Mouse (Mus musculus): ENCODE results near the gene Cobl. TPM values are rescaled to one million over a fixed set of nuclear protein-coding genes. Genes with fewer than 3 reads are reported as not detected.

Cobl gene
- total and polyA plus RNA-seq, 2 experiments from 2014 or later, result 20.5 to 42.5 TPM

- no peak for DNase-seq (ENCODE audit: low spot score)
- H3K4me1 ChIP-seq (ENCODE audit: control insufficient read depth, insufficient read depth), result no peaks in the 10 kb centered on the region
Measured at GRCm38 (mm10) chr11:12199441-12199840, 265.3 kb downstream of the Cobl start.

GRCm38 (mm10) chr11:12198700-12199349 lies 265.9 kb downstream of the Cobl start:
- Histone ChIP-seq H3K27me3 (ENCODE audit: control insufficient read depth, insufficient read depth, low read length) (no peaks in the 10 kb centered on the region), H3K4me2 (ENCODE audit: low read depth, low read length) (no peak overlapping the region), H3K4me3 (ENCODE audit: low read depth, low read length) (no peak overlapping the region), H3K27ac (ENCODE audit: low read depth) (no peak overlapping the region), H3K9me3 (replicated peaks; ENCODE audit: control insufficient read depth, low read length) (no peaks in the 10 kb centered on the region), H3K9ac (replicated peaks; ENCODE audit: low read depth, low read length) (no peak overlapping the region), H3K4me1 (ENCODE audit: control insufficient read depth, insufficient read depth) (no peaks in the 10 kb centered on the region), H3K36me3 (replicated peaks; ENCODE audit: control insufficient read depth, insufficient read depth, low read length) (no peaks in the 10 kb centered on the region)
- no peak for DNase-seq (ENCODE audit: low spot score)
- WGBS, result 82% methylated on average over 6 of the region's 6 CpGs
- ATAC-seq (ENCODE audit: insufficient read depth, low read depth), result no peak
- TF ChIP-seq EP300 (IDR thresholded peaks at IDR 0.05; ENCODE audit: low read depth), result no peak
- TF ChIP-seq CTCF (IDR thresholded peaks at IDR 0.05; ENCODE audit: low read depth), result no peak

More at GRCm38 (mm10) chr11:12199441-12199840, 265.3 kb downstream of the Cobl start:
- 71% methylated on average over 4 of the region's 4 CpGs for WGBS
- no peak for ATAC-seq (ENCODE audit: insufficient read depth, low read depth)
- Histone ChIP-seq H3K9ac (replicated peaks; ENCODE audit: low read depth, low read length) (no peak overlapping the region), H3K9me3 (replicated peaks; ENCODE audit: control insufficient read depth, low read length) (no peaks in the 10 kb centered on the region), H3K36me3 (replicated peaks; ENCODE audit: control insufficient read depth, insufficient read depth, low read length) (no peaks in the 10 kb centered on the region), H3K4me3 (ENCODE audit: low read depth, low read length) (no peak overlapping the region), H3K4me2 (ENCODE audit: low read depth, low read length) (no peak overlapping the region), H3K27me3 (ENCODE audit: control insufficient read depth, insufficient read depth, low read length) (no peaks in the 10 kb centered on the region), H3K27ac (ENCODE audit: low read depth) (no peak overlapping the region)
- TF ChIP-seq CTCF (IDR thresholded peaks at IDR 0.05; ENCODE audit: low read depth), result no peak
- TF ChIP-seq EP300 (IDR thresholded peaks at IDR 0.05; ENCODE audit: low read depth), result no peak

- no peaks in the 10 kb centered on the region for H3K36me3 ChIP-seq (replicated peaks; ENCODE audit: control insufficient read depth, insufficient read depth, low read length)
- ATAC-seq (ENCODE audit: insufficient read depth, low read depth), result no peak
- H3K4me2 ChIP-seq (ENCODE audit: low read depth, low read length), result no peak overlapping the region
- 71% methylated on average over 2 of the region's 2 CpGs for WGBS
- H3K4me1 ChIP-seq (ENCODE audit: control insufficient read depth, insufficient read depth), result no peaks in the 10 kb centered on the region
- DNase-seq (ENCODE audit: low spot score), result no peak
- no peaks in the 10 kb centered on the region for H3K27me3 ChIP-seq (ENCODE audit: control insufficient read depth, insufficient read depth, low read length)
- no peak overlapping the region for H3K4me3 ChIP-seq (ENCODE audit: low read depth, low read length)
- no peaks in the 10 kb centered on the region for H3K9me3 ChIP-seq (replicated peaks; ENCODE audit: control insufficient read depth, low read length)
- H3K27ac ChIP-seq (ENCODE audit: low read depth), result no peak overlapping the region
- TF ChIP-seq CTCF (IDR thresholded peaks at IDR 0.05; ENCODE audit: low read depth) (no peak), EP300 (IDR thresholded peaks at IDR 0.05; ENCODE audit: low read depth) (no peak)
- H3K9ac ChIP-seq (replicated peaks; ENCODE audit: low read depth, low read length), result no peak overlapping the region
Measured at GRCm38 (mm10) chr11:12198017-12198416, 266.7 kb downstream of the Cobl start.

GRCm38 (mm10) chr11:12197542-12197941 lies 267.2 kb downstream of the Cobl start:
- H3K9me3 ChIP-seq (replicated peaks; ENCODE audit: control insufficient read depth, low read length), result no peaks in the 10 kb centered on the region
- H3K4me3 ChIP-seq (ENCODE audit: low read depth, low read length), result no peak overlapping the region
- WGBS, result 74% methylated on average over 4 of the region's 4 CpGs
- DNase-seq (ENCODE audit: low spot score), result no peak
- H3K9ac ChIP-seq (replicated peaks; ENCODE audit: low read depth, low read length), result no peak overlapping the region
- TF ChIP-seq EP300 (IDR thresholded peaks at IDR 0.05; ENCODE audit: low read depth) (no peak), CTCF (IDR thresholded peaks at IDR 0.05; ENCODE audit: low read depth) (no peak)
- no peaks in the 10 kb centered on the region for H3K4me1 ChIP-seq (ENCODE audit: control insufficient read depth, insufficient read depth)
- ATAC-seq (ENCODE audit: insufficient read depth, low read depth), result no peak
- no peak overlapping the region for H3K27ac ChIP-seq (ENCODE audit: low read depth)
- no peak overlapping the region for H3K4me2 ChIP-seq (ENCODE audit: low read depth, low read length)
- H3K27me3 ChIP-seq (ENCODE audit: control insufficient read depth, insufficient read depth, low read length), result no peaks in the 10 kb centered on the region
- H3K36me3 ChIP-seq (replicated peaks; ENCODE audit: control insufficient read depth, insufficient read depth, low read length), result no peaks in the 10 kb centered on the region

GRCm38 (mm10) chr11:12195390-12195789 lies 269.4 kb downstream of the Cobl start:
- DNase-seq (ENCODE audit: low spot score) (no peak), ATAC-seq (ENCODE audit: insufficient read depth, low read depth) (no peak)
- Histone ChIP-seq H3K4me3 (ENCODE audit: low read depth, low read length) (no peak overlapping the region), H3K9ac (replicated peaks; ENCODE audit: low read depth, low read length) (no peak overlapping the region), H3K9me3 (replicated peaks; ENCODE audit: control insufficient read depth, low read length) (no peaks in the 10 kb centered on the region), H3K36me3 (replicated peaks; ENCODE audit: control insufficient read depth, insufficient read depth, low read length) (no peaks in the 10 kb centered on the region), H3K27me3 (ENCODE audit: control insufficient read depth, insufficient read depth, low read length) (no peaks in the 10 kb centered on the region), H3K27ac (ENCODE audit: low read depth) (no peak overlapping the region), H3K4me2 (ENCODE audit: low read depth, low read length) (no peak overlapping the region), H3K4me1 (ENCODE audit: control insufficient read depth, insufficient read depth) (no peaks in the 10 kb centered on the region)
- TF ChIP-seq CTCF (IDR thresholded peaks at IDR 0.05; ENCODE audit: low read depth) (no peak), EP300 (IDR thresholded peaks at IDR 0.05; ENCODE audit: low read depth) (no peak)
- WGBS, result 85% methylated on average over 3 of the region's 3 CpGs

GRCm38 (mm10) chr11:12193369-12193768 lies 271.4 kb downstream of the Cobl start:
- TF ChIP-seq CTCF (IDR thresholded peaks at IDR 0.05; ENCODE audit: low read depth) (no peak), EP300 (IDR thresholded peaks at IDR 0.05; ENCODE audit: low read depth) (no peak)
- H3K36me3 ChIP-seq (replicated peaks; ENCODE audit: control insufficient read depth, insufficient read depth, low read length), result no peaks in the 10 kb centered on the region

More at GRCm38 (mm10) chr11:12193369-12193768, 271.4 kb downstream of the Cobl start:
- Histone ChIP-seq H3K4me1 (ENCODE audit: control insufficient read depth, insufficient read depth) (no peaks in the 10 kb centered on the region), H3K27ac (ENCODE audit: low read depth) (no peak overlapping the region), H3K9ac (replicated peaks; ENCODE audit: low read depth, low read length) (no peak overlapping the region), H3K4me3 (ENCODE audit: low read depth, low read length) (no peak overlapping the region), H3K27me3 (ENCODE audit: control insufficient read depth, insufficient read depth, low read length) (no peaks in the 10 kb centered on the region), H3K4me2 (ENCODE audit: low read depth, low read length) (no peak overlapping the region), H3K9me3 (replicated peaks; ENCODE audit: control insufficient read depth, low read length) (no peaks in the 10 kb centered on the region)
- no peak for DNase-seq (ENCODE audit: low spot score)
- ATAC-seq (ENCODE audit: insufficient read depth, low read depth), result no peak
- WGBS, result 73% methylated on average over 4 of the region's 4 CpGs
